Mouse (Mus musculus): ENCODE results near the gene Slc5a5. TPM values are rescaled to one million over a fixed set of nuclear protein-coding genes. Genes with fewer than 3 reads are reported as not detected.
"Not testable (repeated sequence)": the region's sequence is repeated elsewhere in the genome, so short reads cannot be mapped to it uniquely, and the experiment has no call there.

Slc5a5 gene
- total RNA-seq, 2 experiments from 2014 or later, result 5.9 to 8.0 TPM

DNA sequence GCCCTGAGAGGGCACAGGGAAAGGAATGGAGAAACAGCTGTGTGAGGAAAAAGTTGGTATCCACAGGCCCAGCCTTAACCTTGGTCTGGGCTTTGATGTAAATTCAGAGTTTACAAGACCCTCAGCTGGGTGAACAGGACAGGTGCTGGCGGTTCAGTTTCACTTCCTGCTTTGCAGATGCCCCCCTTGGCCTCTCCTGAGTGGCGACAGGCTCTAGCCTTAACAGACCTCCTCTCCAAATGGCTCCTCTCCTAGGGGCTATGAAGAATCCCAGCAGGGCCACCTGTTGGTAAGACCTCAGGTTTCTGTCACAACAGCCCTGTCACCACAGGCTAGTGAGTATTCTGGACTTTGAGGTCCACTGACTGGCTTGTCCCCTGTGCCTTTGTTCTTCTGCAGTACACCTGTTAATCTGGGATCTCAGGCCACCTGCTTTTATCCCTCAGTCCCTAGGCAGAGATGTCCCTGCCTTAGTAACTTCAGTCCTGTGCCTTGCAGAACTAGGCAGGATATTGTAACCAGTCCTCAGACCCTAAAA, 6.2 kb upstream of the Slc5a5 start:
- no peak for DNase-seq (ENCODE audit: low spot score in 2 of 2)
- H3K4me3 ChIP-seq, result no peak overlapping the region
- TF ChIP-seq CTCF (conservative IDR thresholded peaks at IDR 0.05), result no peak
- 0 out of 2 replicates have a peak overlapping the region, but pooled peaks have one; percentile 88 for H3K27ac ChIP-seq

GRCm38 (mm10) chr8:70897681-70898413, 5.3 kb upstream of the Slc5a5 start:
- DNase-seq (ENCODE audit: low spot score in 2 of 2), result peak; percentile 83 to 87
- Histone ChIP-seq H3K4me3 (peak overlapping the region; percentile 97), H3K27ac (peak overlapping the region; percentile 88)
- peak; percentile 86 for TF ChIP-seq CTCF (conservative IDR thresholded peaks at IDR 0.05)

GRCm38 (mm10) chr8:70897021-70897680, 4.6 kb upstream of the Slc5a5 start, which contains the start of gene Rpl18a:
Gene Rpl18a (minus strand): TSS chr8:70897412.
- peak within 1 kb of the TSS; percentile 97 for H3K4me3 ChIP-seq
- TF ChIP-seq CTCF (conservative IDR thresholded peaks at IDR 0.05), result peak; percentile 46
- H3K27ac ChIP-seq, result peak within 1 kb of the TSS; percentile 95
- DNase-seq (ENCODE audit: low spot score in 2 of 2), result peak; percentile 93 to 99

- peak overlapping the region; percentile 97 for H3K4me3 ChIP-seq
- H3K27ac ChIP-seq, result peak overlapping the region; percentile 95
- DNase-seq (ENCODE audit: low spot score in 2 of 2), result no peak
- TF ChIP-seq CTCF (conservative IDR thresholded peaks at IDR 0.05), result no peak
Measured at GRCm38 (mm10) chr8:70896316-70897020, 3.9 kb upstream of the Slc5a5 start.

DNA sequence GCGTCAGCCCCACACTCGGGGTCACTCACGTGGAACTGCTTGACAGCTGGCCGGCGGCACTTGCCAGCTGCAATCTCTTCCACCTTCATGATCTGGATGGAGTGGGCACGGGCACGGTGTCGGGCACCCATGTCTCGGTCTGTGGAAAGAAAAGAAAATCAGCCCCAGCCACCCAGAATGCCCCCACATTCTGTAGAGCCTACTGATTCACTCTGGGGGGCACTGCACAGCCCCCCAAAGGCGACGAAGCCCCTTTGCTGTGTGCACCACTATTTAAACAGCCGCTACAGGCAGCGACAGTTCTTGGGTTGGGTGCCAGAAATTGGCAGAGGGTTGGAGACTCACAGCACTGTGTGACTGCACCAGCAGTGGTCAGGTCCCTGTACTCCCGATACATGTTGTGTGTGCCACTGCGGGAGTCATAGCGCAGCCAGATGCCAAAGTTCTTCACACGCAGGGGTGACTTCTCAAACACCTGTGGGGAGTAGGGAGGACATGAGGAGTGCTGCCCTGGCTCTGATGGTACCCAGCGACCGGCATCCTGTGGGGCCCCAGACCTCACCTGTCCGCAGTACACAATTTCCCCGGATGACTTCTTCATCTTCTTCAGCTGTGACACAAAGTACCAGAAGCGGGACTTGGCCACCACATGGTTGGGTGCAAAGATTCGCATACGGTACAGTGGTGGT, 3.2 kb upstream of the Slc5a5 start:
- H3K4me3 ChIP-seq, result peak overlapping the region; percentile 97
- H3K27ac ChIP-seq; DNase-seq (ENCODE audit: low spot score in 2 of 2): not testable (repeated sequence)

DNA sequence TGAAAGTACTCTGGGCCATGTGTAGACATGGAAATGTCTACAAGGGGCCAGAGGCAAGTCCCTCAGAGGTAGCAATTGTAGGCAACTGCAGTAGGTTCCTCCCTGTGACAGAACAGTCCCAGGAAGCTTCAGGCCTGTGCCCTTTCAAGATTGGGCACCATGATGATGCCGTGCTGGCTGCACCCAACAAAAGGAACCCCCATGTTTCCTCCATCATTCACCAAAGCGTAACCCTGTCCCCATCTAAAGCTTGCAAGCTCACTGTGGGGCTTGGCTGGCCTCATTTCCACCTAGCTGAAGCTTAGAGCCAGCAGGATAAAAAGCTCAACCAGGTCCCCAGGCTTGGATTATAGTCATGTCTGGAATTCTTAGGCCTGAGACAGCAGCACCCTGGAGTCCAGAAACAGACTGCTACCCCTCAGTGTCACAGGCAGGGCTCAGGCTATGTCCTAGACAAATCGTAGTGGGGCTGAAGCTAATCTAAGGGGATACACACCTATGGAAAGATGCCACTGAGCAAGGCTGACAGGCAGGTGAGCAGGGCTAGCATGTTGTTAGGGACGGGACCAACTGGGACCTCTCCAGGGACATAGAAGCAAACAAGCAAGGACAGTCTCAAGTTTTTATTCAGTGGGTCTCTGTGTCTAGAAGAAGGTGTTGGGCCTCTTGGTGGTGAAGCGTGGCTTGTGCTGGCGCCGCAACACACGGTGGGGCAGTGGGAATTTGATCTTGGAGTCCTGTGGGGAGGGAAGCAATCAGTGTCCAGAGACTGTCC, 2.4 kb upstream of the Slc5a5 start:
- Histone ChIP-seq H3K4me3 (no peak overlapping the region), H3K27ac (no peak overlapping the region)
- DNase-seq (ENCODE audit: low spot score in 2 of 2), result no peak
- TF ChIP-seq CTCF (conservative IDR thresholded peaks at IDR 0.05), result no peak

DNA sequence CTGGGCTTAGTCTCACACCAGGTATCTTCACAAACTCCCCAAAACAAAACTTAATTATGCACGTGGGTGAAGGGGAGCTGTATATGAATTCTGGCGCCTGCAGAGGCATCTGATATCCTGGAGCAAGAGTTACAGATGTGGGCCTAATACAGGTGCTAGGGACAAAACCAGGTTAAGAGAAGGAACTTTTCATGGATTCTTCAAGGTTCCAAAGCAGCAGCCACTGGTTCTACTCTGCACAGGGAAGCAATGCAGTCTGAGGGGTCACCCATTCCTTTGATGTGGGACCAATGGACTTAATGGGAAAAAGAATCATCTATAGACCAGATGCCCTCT, 1.8 kb upstream of the Slc5a5 start:
- H3K4me3 ChIP-seq, result no peak overlapping the region
- no peak for DNase-seq (ENCODE audit: low spot score in 2 of 2)
- TF ChIP-seq CTCF (conservative IDR thresholded peaks at IDR 0.05), result no peak

DNA sequence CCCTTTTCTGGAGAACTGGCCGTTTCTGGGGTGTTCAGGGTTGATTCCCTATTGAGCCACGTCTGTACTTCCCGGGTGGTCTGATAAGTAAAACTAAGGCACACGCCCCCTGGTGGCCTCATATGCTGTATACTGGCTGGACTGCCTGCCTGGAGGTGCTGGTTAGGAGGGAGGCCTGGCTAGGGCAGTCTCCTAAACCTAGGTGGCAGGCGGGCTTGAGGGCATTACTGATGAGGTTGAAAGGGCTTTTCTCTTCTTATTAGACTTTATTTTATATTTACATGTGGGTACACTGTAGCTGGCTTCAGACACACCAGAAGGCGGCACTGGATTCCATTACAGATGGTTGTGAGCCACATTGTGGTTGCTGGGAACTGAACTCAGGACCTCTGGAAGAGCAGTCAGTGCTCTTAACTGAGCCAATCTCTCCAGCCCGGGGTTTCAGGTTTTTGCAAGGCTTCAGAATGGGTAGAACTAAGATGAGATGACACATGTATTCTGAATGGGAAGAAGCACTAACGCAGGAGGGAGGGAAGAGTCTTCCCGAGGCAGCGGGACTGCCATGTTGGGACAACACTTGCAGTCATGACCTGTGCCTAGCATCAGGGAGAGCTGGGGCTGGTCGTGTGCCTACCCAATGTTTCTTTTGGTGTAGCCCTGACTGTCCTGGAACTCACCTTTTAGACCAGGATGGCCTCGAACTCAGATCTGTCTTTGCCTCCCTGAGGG, 1.3 kb upstream of the Slc5a5 start:
- peak; percentile 83 for TF ChIP-seq CTCF (conservative IDR thresholded peaks at IDR 0.05)
- peak in 1 of 2 experiments; percentile 67 for DNase-seq (ENCODE audit: low spot score in 2 of 2)
- no peak overlapping the region for H3K4me3 ChIP-seq
- H3K27ac ChIP-seq, result no peak overlapping the region

More for the DNA sequence above, 1.8 kb upstream of the Slc5a5 start:
- H3K27ac ChIP-seq, result no peak overlapping the region

- no peak overlapping the region for H3K27ac ChIP-seq
- DNase-seq (ENCODE audit: low spot score in 2 of 2), result no peak
- H3K4me3 ChIP-seq, result no peak overlapping the region
Measured at GRCm38 (mm10) chr8:70892896-70893655, 519 bp upstream of the Slc5a5 start.

GRCm38 (mm10) chr8:70891356-70891755, 1.2 kb downstream of the Slc5a5 start:
- H3K4me3 ChIP-seq, result no peak overlapping the region
- TF ChIP-seq CTCF (conservative IDR thresholded peaks at IDR 0.05), result no peak
- H3K27ac ChIP-seq, result no peak overlapping the region
- DNase-seq (ENCODE audit: low spot score in 2 of 2), result no peak

More at GRCm38 (mm10) chr8:70892896-70893655, 519 bp upstream of the Slc5a5 start:
- no peak for TF ChIP-seq CTCF (conservative IDR thresholded peaks at IDR 0.05)

GRCm38 (mm10) chr8:70890656-70891055, 1.9 kb downstream of the Slc5a5 start:
- Histone ChIP-seq H3K27ac (no peak overlapping the region), H3K4me3 (no peak overlapping the region)
- DNase-seq (ENCODE audit: low spot score in 2 of 2), result no peak
- no peak for TF ChIP-seq CTCF (conservative IDR thresholded peaks at IDR 0.05)

Measured in layer of hippocampus, adult 2 months (tissue).